Mouse (Mus musculus) cerebellum, adult (tissue): Measurements from ENCODE around the gene 4933407L21Rik.
A peak's percentile ranks its signal among the peaks of the same experiment; 100 is the strongest.

ENCODE experiments used
- ATAC-seq: cut with Nextera tagmentation; 2 replicates; pipeline ENCODE4 v1.9.2; 2017; ENCODE audit warnings: mild to moderate bottlenecking, moderate library complexity, mixed read lengths; ENCODE audit not compliant: insufficient number of reproducible peaks, low FRiP score, low TSS enrichment

Gene 4933407L21Rik

GRCm38 (mm10) chr1:85928057-85928687, at the start of gene 4933407L21Rik:
TSS of gene 4933407L21Rik (plus strand) at chr1:85928483.
- peak; percentile 52; the same call in 1 of the 2 replicates for ATAC-seq

GRCm38 (mm10) chr1:85882003-85882402, 46.3 kb upstream of the 4933407L21Rik start:
- ATAC-seq, result no peak

- ATAC-seq, result no peak
Measured at GRCm38 (mm10) chr1:85887221-85887620, 41.1 kb upstream of the 4933407L21Rik start.

- ATAC-seq, result peak; percentile 64
Measured at GRCm38 (mm10) chr1:85894231-85894747, 34.0 kb upstream of the 4933407L21Rik start, which contains the start of gene Itm2c. TSS of gene Itm2c (plus strand) at chr1:85894281.

- ATAC-seq, result peak; percentile 2; the same call in 1 of the 2 replicates
Measured at GRCm38 (mm10) chr1:85894748-85895360, 33.4 kb upstream of the 4933407L21Rik start.

- peak; percentile 57 for ATAC-seq
Measured at GRCm38 (mm10) chr1:85895391-85895837, 32.9 kb upstream of the 4933407L21Rik start.

- no peak for ATAC-seq
Measured at GRCm38 (mm10) chr1:85896110-85896509, 32.2 kb upstream of the 4933407L21Rik start.

- no peak for ATAC-seq
Measured at GRCm38 (mm10) chr1:85896781-85897700, 31.2 kb upstream of the 4933407L21Rik start.

- ATAC-seq, result no peak
Measured at GRCm38 (mm10) chr1:85897901-85898760, 30.2 kb upstream of the 4933407L21Rik start.

GRCm38 (mm10) chr1:85898761-85899387, 29.4 kb upstream of the 4933407L21Rik start:
- peak; percentile 17; the same call in 1 of the 2 replicates for ATAC-seq

- no peak for ATAC-seq
Measured at GRCm38 (mm10) chr1:85899388-85899761, 28.9 kb upstream of the 4933407L21Rik start.

- ATAC-seq, result no peak
Measured at GRCm38 (mm10) chr1:85900521-85901333, 27.6 kb upstream of the 4933407L21Rik start.

- ATAC-seq, result no peak
Measured at GRCm38 (mm10) chr1:85901516-85902107, 26.7 kb upstream of the 4933407L21Rik start.

- peak; percentile 38 for ATAC-seq
Measured at GRCm38 (mm10) chr1:85902108-85902561, 26.1 kb upstream of the 4933407L21Rik start.

GRCm38 (mm10) chr1:85906892-85907291, 21.4 kb upstream of the 4933407L21Rik start:
- no peak for ATAC-seq

- ATAC-seq, result no peak
Measured at GRCm38 (mm10) chr1:85908754-85909590, 19.3 kb upstream of the 4933407L21Rik start.
